Mouse (Mus musculus) intestine, embryonic 14.5 days (tissue): ENCODE data around the gene Dnmbp. TPM values are rescaled to one million over a fixed set of nuclear protein-coding genes. Genes with fewer than 3 reads are reported as not detected.

ENCODE experiments used
- ATAC-seq: fragments of 200-750 bp; cut with Nextera tagmentation; replicated peaks from 2 replicates; pipeline ENCODE4 v1.8.0; 2017; ENCODE audit warnings: low read depth, moderate number of reproducible peaks, moderate TSS enrichment, moderate library complexity; ENCODE audit not compliant: low FRiP score, low TSS enrichment
- DNase-seq: peaks from one replicate; pipeline ENCODE4 v3.0.0-alpha.2; 2018; ENCODE audit warnings: low spot score
- H3K27ac ChIP-seq: fragments of 300-500 bp; sonication (generic); 2 replicates; pipeline ENCODE4 v1.5.1; 2014; ENCODE audit warnings: low read depth, mild to moderate bottlenecking, control low read depth
- H3K27me3 ChIP-seq: fragments of 300-500 bp; sonication (generic); replicated peaks from 2 replicates; pipeline ENCODE4 v1.6.1; 2014; ENCODE audit warnings: low read length, control low read depth; ENCODE audit not compliant: control insufficient read depth, insufficient read depth
- H3K36me3 ChIP-seq: fragments of 300-500 bp; sonication (generic); 2 replicates; pipeline ENCODE4 v1.6.1; 2014; ENCODE audit warnings: low read length, control low read depth; ENCODE audit not compliant: control insufficient read depth, insufficient read depth
- H3K4me1 ChIP-seq: fragments of 300-500 bp; sonication (generic); replicated peaks from 2 replicates; pipeline ENCODE4 v1.6.1; 2014; ENCODE audit warnings: low read length, control low read depth, mixed read lengths; ENCODE audit not compliant: control insufficient read depth, insufficient read depth
- H3K4me2 ChIP-seq: fragments of 300-500 bp; sonication (generic); 2 replicates; pipeline ENCODE4 v1.6.1; 2014; ENCODE audit warnings: low read length
- H3K4me3 ChIP-seq: fragments of 300-500 bp; sonication (generic); 2 replicates; pipeline ENCODE4 v1.5.1; 2014; ENCODE audit warnings: low read depth, low read length, control low read depth, mixed read lengths
- H3K9ac ChIP-seq: fragments of 300-500 bp; sonication (generic); 2 replicates; pipeline ENCODE4 v1.6.1; 2014; ENCODE audit warnings: mild to moderate bottlenecking, low read length
- H3K9me3 ChIP-seq: fragments of 300-500 bp; sonication (generic); 2 replicates; pipeline ENCODE4 v1.6.1; 2016; ENCODE audit warnings: low read length, control low read depth; ENCODE audit not compliant: control insufficient read depth
- WGBS: fragments of 180-500 bp; shearing (Covaris S2); extraction: QIAGEN DNeasy Blood & Tissue Kit; methylation state at CpG from one replicate; pipeline ENCODE4 v1.1.7; 2014; 5-methylcytosine and 5-hydroxymethylcytosine counted together
- polyA plus RNA-seq: library from polyadenylated mRNA; unstranded; fragments of >200 nt; fragmentation: Nextera tagmentation; extraction: Ambion mirVana; gene quantifications from 2 replicates; pipeline ENCODE4 v1.2.1, GENCODE M21; 2014

The Dnmbp gene
- polyA plus RNA-seq, 1 experiment from 2014 or later = 37.5 TPM

GRCm38 (mm10) chr19:43930926-43931325 is 9.1 kb downstream of the Dnmbp start:
- 94% methylated on average over 6 of the region's 6 CpGs for WGBS
- no peaks in the 10 kb centered on the region for H3K9me3 ChIP-seq
- no peak overlapping the region for H3K4me3 ChIP-seq
- H3K27me3 ChIP-seq = no peaks in the 10 kb centered on the region
- ATAC-seq = no peak
- H3K9ac ChIP-seq = no peak overlapping the region
- H3K4me1 ChIP-seq = peaks cover 15% of the 10 kb centered on the region
- H3K27ac ChIP-seq = no peak overlapping the region
- H3K36me3 ChIP-seq = no peaks in the 10 kb centered on the region
- DNase-seq = no peak
- H3K4me2 ChIP-seq = no peak overlapping the region

- Histone ChIP-seq H3K9ac (no peak overlapping the region), H3K36me3 (no peaks in the 10 kb centered on the region), H3K4me1 (peaks cover 15% of the 10 kb centered on the region), H3K4me3 (no peak overlapping the region), H3K9me3 (no peaks in the 10 kb centered on the region), H3K4me2 (no peak overlapping the region), H3K27me3 (no peaks in the 10 kb centered on the region), H3K27ac (no peak overlapping the region)
- no peak for ATAC-seq
- 16% methylated on average over 7 of the region's 7 CpGs for WGBS
- no peak for DNase-seq
Measured at GRCm38 (mm10) chr19:43930366-43930765, 9.6 kb downstream of the Dnmbp start.

- ATAC-seq = no peak
- Histone ChIP-seq H3K36me3 (no peaks in the 10 kb centered on the region), H3K9ac (no peak overlapping the region), H3K27ac (no peak overlapping the region), H3K4me3 (no peak overlapping the region), H3K4me2 (no peak overlapping the region), H3K4me1 (peaks cover 15% of the 10 kb centered on the region), H3K27me3 (no peaks in the 10 kb centered on the region), H3K9me3 (no peaks in the 10 kb centered on the region)
- WGBS = 50% methylated on average over 11 of the region's 11 CpGs
- no peak for DNase-seq
Measured at GRCm38 (mm10) chr19:43929869-43930268, 10.1 kb downstream of the Dnmbp start.

- Histone ChIP-seq H3K4me3 (no peak overlapping the region), H3K9ac (no peak overlapping the region), H3K4me2 (no peak overlapping the region), H3K27me3 (no peaks in the 10 kb centered on the region), H3K27ac (no peak overlapping the region), H3K4me1 (peaks cover 15% of the 10 kb centered on the region), H3K9me3 (peaks cover 4% of the 10 kb centered on the region; the same call in 1 of the 2 replicates), H3K36me3 (no peaks in the 10 kb centered on the region)
- DNase-seq (no peak), ATAC-seq (no peak)
- WGBS = 69% methylated on average over 5 of the region's 5 CpGs
Measured at GRCm38 (mm10) chr19:43927967-43928366, 12.0 kb downstream of the Dnmbp start.

GRCm38 (mm10) chr19:43927057-43927456 is 12.9 kb downstream of the Dnmbp start:
- no peak overlapping the region for H3K4me3 ChIP-seq
- 51% methylated on average over 10 of the region's 10 CpGs for WGBS
- DNase-seq = no peak

GRCm38 (mm10) chr19:43926141-43926987 is 13.6 kb downstream of the Dnmbp start:
- H3K27me3 ChIP-seq = no peaks in the 10 kb centered on the region
- no peak overlapping the region for H3K4me3 ChIP-seq
- WGBS = 64% methylated on average over 10 of the region's 10 CpGs
- no peaks in the 10 kb centered on the region for H3K36me3 ChIP-seq
- H3K9me3 ChIP-seq = peaks cover 5% of the 10 kb centered on the region; the same call in 1 of the 2 replicates
- DNase-seq = no peak
- ATAC-seq = no peak
- H3K9ac ChIP-seq = no peak overlapping the region
- H3K4me1 ChIP-seq = peaks cover 15% of the 10 kb centered on the region
- no peak overlapping the region for H3K4me2 ChIP-seq
- no peak overlapping the region for H3K27ac ChIP-seq

More at GRCm38 (mm10) chr19:43927057-43927456, 12.9 kb downstream of the Dnmbp start:
- ATAC-seq = no peak
- H3K27ac ChIP-seq = no peak overlapping the region
- no peak overlapping the region for H3K4me2 ChIP-seq
- H3K4me1 ChIP-seq = peaks cover 15% of the 10 kb centered on the region
- no peaks in the 10 kb centered on the region for H3K36me3 ChIP-seq
- no peaks in the 10 kb centered on the region for H3K27me3 ChIP-seq
- no peak overlapping the region for H3K9ac ChIP-seq
- H3K9me3 ChIP-seq = peaks cover 5% of the 10 kb centered on the region; the same call in 1 of the 2 replicates

GRCm38 (mm10) chr19:43924361-43924760 is 15.6 kb downstream of the Dnmbp start:
- Histone ChIP-seq H3K4me3 (no peak overlapping the region), H3K36me3 (no peaks in the 10 kb centered on the region), H3K9ac (no peak overlapping the region), H3K4me2 (no peak overlapping the region), H3K4me1 (peaks cover 17% of the 10 kb centered on the region), H3K27ac (no peak overlapping the region), H3K9me3 (peaks cover 5% of the 10 kb centered on the region; the same call in 1 of the 2 replicates), H3K27me3 (no peaks in the 10 kb centered on the region)
- ATAC-seq = no peak
- WGBS = 68% methylated on average over 8 of the region's 8 CpGs
- no peak for DNase-seq

GRCm38 (mm10) chr19:43922963-43923362 is 17.0 kb downstream of the Dnmbp start:
- Histone ChIP-seq H3K4me1 (peaks cover 17% of the 10 kb centered on the region), H3K27ac (no peak overlapping the region), H3K9ac (no peak overlapping the region), H3K27me3 (no peaks in the 10 kb centered on the region), H3K4me3 (no peak overlapping the region), H3K4me2 (no peak overlapping the region), H3K9me3 (peaks cover 5% of the 10 kb centered on the region; the same call in 1 of the 2 replicates), H3K36me3 (no peaks in the 10 kb centered on the region)
- DNase-seq (no peak), ATAC-seq (no peak)
- WGBS = 94% methylated on average over 7 of the region's 7 CpGs

GRCm38 (mm10) chr19:43921410-43921809 is 18.6 kb downstream of the Dnmbp start:
- WGBS = 54% methylated on average over 13 of the region's 13 CpGs
- peaks cover 10% of the 10 kb centered on the region for H3K4me1 ChIP-seq
- DNase-seq = no peak
- no peak overlapping the region for H3K9ac ChIP-seq
- no peak for ATAC-seq
- H3K27me3 ChIP-seq = no peaks in the 10 kb centered on the region
- no peak overlapping the region for H3K4me3 ChIP-seq
- no peak overlapping the region for H3K27ac ChIP-seq
- H3K9me3 ChIP-seq = peaks cover 5% of the 10 kb centered on the region; the same call in 1 of the 2 replicates
- H3K4me2 ChIP-seq = no peak overlapping the region
- H3K36me3 ChIP-seq = no peaks in the 10 kb centered on the region
